Mouse (Mus musculus): ENCODE results near the gene Olfr736. TPM values are rescaled to one million over a fixed set of nuclear protein-coding genes. Genes with fewer than 3 reads are reported as not detected.

Gene Olfr736
- not detected in 2 replicates for polyA plus RNA-seq (2016; fragmentation: Nextera tagmentation; extraction: Ambion mirVana)

GRCm38 (mm10) chr14:50380863-50381262, at the start of gene Olfr736:
Gene Olfr736, plus strand, starts transcription at chr14:50381163.
- Histone ChIP-seq H3K27me3 (ENCODE audit: low read depth, poor library complexity, severe bottlenecking) (no peaks in the 10 kb centered on the region), H3K9me3 (replicated peaks) (no peaks in the 10 kb centered on the region), H3K36me3 (no peaks in the 10 kb centered on the region), H3K4me3 (no peak within 1 kb of the TSS), H3K27ac (no peak within 1 kb of the TSS), H3K4me1 (no peaks in the 10 kb centered on the region)
- 93% methylated on average over 2 of the region's 2 CpGs for WGBS
- DNase-seq (ENCODE audit: low spot score) = no peak

- H3K27me3 ChIP-seq (ENCODE audit: low read depth, poor library complexity, severe bottlenecking) = no peaks in the 10 kb centered on the region
- H3K9me3 ChIP-seq (replicated peaks) = no peaks in the 10 kb centered on the region
- no peak within 1 kb of the TSS for H3K27ac ChIP-seq
- no peaks in the 10 kb centered on the region for H3K36me3 ChIP-seq
- no peaks in the 10 kb centered on the region for H3K4me1 ChIP-seq
- no peak within 1 kb of the TSS for H3K4me3 ChIP-seq
- no peak for DNase-seq (ENCODE audit: low spot score)
- WGBS = 93% methylated on average over 2 of the region's 2 CpGs
Observed at GRCm38 (mm10) chr14:50348796-50349195, 32.2 kb upstream of the Olfr736 start, which contains the start of gene Olfr735. Gene Olfr735, minus strand, starts transcription at chr14:50348872.

DNA sequence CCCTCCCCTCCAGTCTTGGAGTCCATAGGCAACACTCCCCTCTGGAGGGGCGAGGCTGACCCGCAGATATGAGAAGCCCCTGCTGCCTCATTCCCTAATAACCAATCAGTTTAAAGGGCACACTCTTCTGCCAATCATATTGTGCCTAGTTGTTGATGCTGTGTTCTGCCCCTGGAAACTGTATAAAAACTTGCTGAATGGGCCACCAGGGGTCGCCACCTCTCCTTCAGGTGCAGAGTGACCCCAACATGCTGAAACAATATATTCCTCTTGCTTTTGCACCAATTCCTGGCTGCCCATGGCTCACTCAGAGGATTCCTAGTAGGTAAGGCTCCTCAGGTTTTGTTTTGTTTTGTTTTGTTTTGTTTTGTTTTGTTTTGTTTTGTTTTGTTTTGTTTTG, 28.5 kb upstream of the Olfr736 start:
- Histone ChIP-seq H3K9me3 (replicated peaks) (no peaks in the 10 kb centered on the region), H3K27ac (no peak overlapping the region), H3K4me3 (no peak overlapping the region), H3K36me3 (no peaks in the 10 kb centered on the region), H3K27me3 (ENCODE audit: low read depth, poor library complexity, severe bottlenecking) (no peaks in the 10 kb centered on the region), H3K4me1 (no peaks in the 10 kb centered on the region)
- DNase-seq (ENCODE audit: low spot score) = peak; percentile 38
- 54% methylated on average over 3 of the region's 3 CpGs for WGBS

GRCm38 (mm10) chr14:50356725-50357124, 24.2 kb upstream of the Olfr736 start:
- DNase-seq (ENCODE audit: low spot score) = no peak
- 92% methylated on average over 2 of the region's 2 CpGs for WGBS
- Histone ChIP-seq H3K27ac (no peak overlapping the region), H3K36me3 (no peaks in the 10 kb centered on the region), H3K9me3 (replicated peaks) (no peaks in the 10 kb centered on the region), H3K4me1 (no peaks in the 10 kb centered on the region), H3K4me3 (no peak overlapping the region), H3K27me3 (ENCODE audit: low read depth, poor library complexity, severe bottlenecking) (no peaks in the 10 kb centered on the region)

GRCm38 (mm10) chr14:50357593-50357992, 23.4 kb upstream of the Olfr736 start, which contains the start of gene Tlr11:
Gene Tlr11, plus strand, starts transcription at chr14:50357914.
- Histone ChIP-seq H3K27me3 (ENCODE audit: low read depth, poor library complexity, severe bottlenecking) (no peaks in the 10 kb centered on the region), H3K4me1 (no peaks in the 10 kb centered on the region), H3K36me3 (no peaks in the 10 kb centered on the region), H3K27ac (no peak within 1 kb of the TSS), H3K9me3 (replicated peaks) (no peaks in the 10 kb centered on the region), H3K4me3 (no peak within 1 kb of the TSS)
- WGBS = 93% methylated on average over 2 of the region's 2 CpGs
- DNase-seq (ENCODE audit: low spot score) = no peak

GRCm38 (mm10) chr14:50360480-50360879, 20.5 kb upstream of the Olfr736 start:
- H3K27ac ChIP-seq = no peak overlapping the region
- no peaks in the 10 kb centered on the region for H3K36me3 ChIP-seq
- no peak for DNase-seq (ENCODE audit: low spot score)
- H3K4me3 ChIP-seq = no peak overlapping the region
- no peaks in the 10 kb centered on the region for H3K27me3 ChIP-seq (ENCODE audit: low read depth, poor library complexity, severe bottlenecking)
- no peaks in the 10 kb centered on the region for H3K9me3 ChIP-seq (replicated peaks)
- H3K4me1 ChIP-seq = no peaks in the 10 kb centered on the region
- 86% methylated on average over 3 of the region's 3 CpGs for WGBS

DNA sequence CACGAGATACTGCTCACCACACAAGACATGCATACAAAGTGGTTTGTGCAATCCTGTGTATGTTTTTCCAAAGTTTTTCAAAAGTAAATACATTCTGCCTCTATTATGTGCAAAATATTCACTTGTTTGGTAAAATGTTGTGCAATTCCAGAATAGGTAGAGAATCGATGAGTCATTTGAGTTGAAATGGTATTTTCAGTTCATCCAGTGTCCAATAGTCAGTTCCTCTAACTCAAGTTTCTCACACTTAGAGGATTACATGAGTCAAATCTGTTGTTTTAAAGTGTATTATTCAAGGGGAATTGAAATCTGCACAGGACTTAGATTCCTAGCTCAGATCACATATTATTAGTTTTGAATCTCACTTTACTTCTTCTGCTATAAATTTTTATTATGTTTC, 17.4 kb upstream of the Olfr736 start:
- H3K4me3 ChIP-seq = no peak overlapping the region
- no peaks in the 10 kb centered on the region for H3K27me3 ChIP-seq (ENCODE audit: low read depth, poor library complexity, severe bottlenecking)
- H3K4me1 ChIP-seq = no peaks in the 10 kb centered on the region
- DNase-seq (ENCODE audit: low spot score) = no peak
- no peaks in the 10 kb centered on the region for H3K9me3 ChIP-seq (replicated peaks)
- 86% methylated on average over 2 of the region's 2 CpGs for WGBS
- no peak overlapping the region for H3K27ac ChIP-seq
- H3K36me3 ChIP-seq = no peaks in the 10 kb centered on the region

GRCm38 (mm10) chr14:50407268-50407667, 26.3 kb downstream of the Olfr736 start, which contains the start of gene Olfr738:
Gene Olfr738, plus strand, starts transcription at chr14:50407568.
- H3K27me3 ChIP-seq (ENCODE audit: low read depth, poor library complexity, severe bottlenecking) = no peaks in the 10 kb centered on the region
- H3K27ac ChIP-seq = no peak within 1 kb of the TSS
- no peak for DNase-seq (ENCODE audit: low spot score)
- no peak within 1 kb of the TSS for H3K4me3 ChIP-seq
- no peaks in the 10 kb centered on the region for H3K36me3 ChIP-seq
- no peaks in the 10 kb centered on the region for H3K9me3 ChIP-seq (replicated peaks)
- 80% methylated on average over 1 of the region's 1 CpGs for WGBS
- no peaks in the 10 kb centered on the region for H3K4me1 ChIP-seq

GRCm38 (mm10) chr14:50418326-50418725, 37.4 kb downstream of the Olfr736 start, which contains the start of gene Olfr739:
Gene Olfr739, plus strand, starts transcription at chr14:50418626.
- no peak for DNase-seq (ENCODE audit: low spot score)
- no peaks in the 10 kb centered on the region for H3K36me3 ChIP-seq
- H3K4me3 ChIP-seq = no peak within 1 kb of the TSS
- H3K27me3 ChIP-seq (ENCODE audit: low read depth, poor library complexity, severe bottlenecking) = no peaks in the 10 kb centered on the region
- no peak within 1 kb of the TSS for H3K27ac ChIP-seq
- no peaks in the 10 kb centered on the region for H3K4me1 ChIP-seq
- no peaks in the 10 kb centered on the region for H3K9me3 ChIP-seq (replicated peaks)
- 78% methylated on average over 2 of the region's 2 CpGs for WGBS

Other genes with a start within 250 kb of the Olfr736 start
- gene Olfr728, start 238.5 kb upstream of the Olfr736 start, polyA plus RNA-seq (2016; fragmentation: Nextera tagmentation; extraction: Ambion mirVana) = not detected in 2 replicates
- gene Olfr729, start 228.3 kb upstream of the Olfr736 start, polyA plus RNA-seq (2016; fragmentation: Nextera tagmentation; extraction: Ambion mirVana) = 0.03 TPM in 1 of 2 replicates, not detected in the other
- gene Olfr730, start 193.0 kb upstream of the Olfr736 start, polyA plus RNA-seq (2016; fragmentation: Nextera tagmentation; extraction: Ambion mirVana) = not detected in 2 replicates
- not detected in 2 replicates for gene Olfr731, start 139.3 kb upstream of the Olfr736 start, polyA plus RNA-seq (2016; fragmentation: Nextera tagmentation; extraction: Ambion mirVana)
- gene Olfr732, start 97.0 kb upstream of the Olfr736 start, polyA plus RNA-seq (2016; fragmentation: Nextera tagmentation; extraction: Ambion mirVana) = not detected in 2 replicates
- not detected in 2 replicates for gene Olfr733, start 79.6 kb upstream of the Olfr736 start, polyA plus RNA-seq (2016; fragmentation: Nextera tagmentation; extraction: Ambion mirVana)
- gene Olfr734, start 54.4 kb upstream of the Olfr736 start, polyA plus RNA-seq (2016; fragmentation: Nextera tagmentation; extraction: Ambion mirVana) = not detected in 2 replicates
- not detected in 2 replicates for gene Olfr735, start 32.3 kb upstream of the Olfr736 start, polyA plus RNA-seq (2016; fragmentation: Nextera tagmentation; extraction: Ambion mirVana)
- gene Tlr11, start 23.2 kb upstream of the Olfr736 start, polyA plus RNA-seq (2016; fragmentation: Nextera tagmentation; extraction: Ambion mirVana) = not detected in 2 replicates
- not detected in 2 replicates for gene Olfr738, start 26.4 kb downstream of the Olfr736 start, polyA plus RNA-seq (2016; fragmentation: Nextera tagmentation; extraction: Ambion mirVana)
- not detected in 2 replicates for gene Olfr739, start 37.5 kb downstream of the Olfr736 start, polyA plus RNA-seq (2016; fragmentation: Nextera tagmentation; extraction: Ambion mirVana)
- gene Olfr740, start 64.4 kb downstream of the Olfr736 start, polyA plus RNA-seq (2016; fragmentation: Nextera tagmentation; extraction: Ambion mirVana) = not detected in 2 replicates
- gene Olfr741, start 91.6 kb downstream of the Olfr736 start, polyA plus RNA-seq (2016; fragmentation: Nextera tagmentation; extraction: Ambion mirVana) = not detected in 2 replicates
- not detected in 2 replicates for gene Olfr742, start 122.4 kb downstream of the Olfr736 start, polyA plus RNA-seq (2016; fragmentation: Nextera tagmentation; extraction: Ambion mirVana)
- not detected in 2 replicates for gene Olfr743, start 140.7 kb downstream of the Olfr736 start, polyA plus RNA-seq (2016; fragmentation: Nextera tagmentation; extraction: Ambion mirVana)
- not detected in 2 replicates for gene Olfr744, start 233.7 kb downstream of the Olfr736 start, polyA plus RNA-seq (2016; fragmentation: Nextera tagmentation; extraction: Ambion mirVana)